Mouse (Mus musculus) liver, adult 2 months (tissue): ENCODE results near the gene Cops7a.

Experiments
- CTCF ChIP-seq: fragments of 200-500 bp; IDR thresholded peaks from 2 replicates; pipeline ENCODE4 v1.5.1; 2011; ENCODE audit warnings: low read depth, low read length, control low read depth
- POLR2A ChIP-seq: fragments of 200-500 bp; IDR thresholded peaks from 2 replicates; pipeline ENCODE4 v1.6.1; 2011; ENCODE audit warnings: low read length, control low read depth; ENCODE audit not compliant: insufficient read depth; ENCODE audit errors: extremely low read depth

DNA sequence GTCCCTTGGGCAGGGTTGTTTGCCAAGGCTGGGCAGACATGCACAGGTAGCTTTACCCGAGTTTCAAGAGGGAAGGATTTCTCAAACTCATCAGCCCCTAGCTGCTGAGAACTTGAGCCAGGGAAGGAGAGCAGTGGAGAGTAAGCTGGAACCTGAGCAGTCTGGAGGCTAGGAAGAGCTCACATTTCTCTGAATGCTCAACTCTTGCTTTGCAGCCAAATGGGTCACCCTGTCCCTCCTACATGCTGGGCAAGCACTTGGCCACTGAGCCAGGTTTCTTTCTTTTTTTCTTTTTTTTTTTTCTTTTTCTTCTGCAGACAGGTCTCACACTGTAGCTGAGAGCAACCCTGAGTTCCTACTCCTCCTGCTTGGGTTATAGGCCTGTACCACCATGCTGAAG is 28.7 kb downstream of the Cops7a start:
- TF ChIP-seq CTCF (no peak), POLR2A (no peak)
